Mouse (Mus musculus): Measurements from ENCODE around the gene Vasp.

DNA sequence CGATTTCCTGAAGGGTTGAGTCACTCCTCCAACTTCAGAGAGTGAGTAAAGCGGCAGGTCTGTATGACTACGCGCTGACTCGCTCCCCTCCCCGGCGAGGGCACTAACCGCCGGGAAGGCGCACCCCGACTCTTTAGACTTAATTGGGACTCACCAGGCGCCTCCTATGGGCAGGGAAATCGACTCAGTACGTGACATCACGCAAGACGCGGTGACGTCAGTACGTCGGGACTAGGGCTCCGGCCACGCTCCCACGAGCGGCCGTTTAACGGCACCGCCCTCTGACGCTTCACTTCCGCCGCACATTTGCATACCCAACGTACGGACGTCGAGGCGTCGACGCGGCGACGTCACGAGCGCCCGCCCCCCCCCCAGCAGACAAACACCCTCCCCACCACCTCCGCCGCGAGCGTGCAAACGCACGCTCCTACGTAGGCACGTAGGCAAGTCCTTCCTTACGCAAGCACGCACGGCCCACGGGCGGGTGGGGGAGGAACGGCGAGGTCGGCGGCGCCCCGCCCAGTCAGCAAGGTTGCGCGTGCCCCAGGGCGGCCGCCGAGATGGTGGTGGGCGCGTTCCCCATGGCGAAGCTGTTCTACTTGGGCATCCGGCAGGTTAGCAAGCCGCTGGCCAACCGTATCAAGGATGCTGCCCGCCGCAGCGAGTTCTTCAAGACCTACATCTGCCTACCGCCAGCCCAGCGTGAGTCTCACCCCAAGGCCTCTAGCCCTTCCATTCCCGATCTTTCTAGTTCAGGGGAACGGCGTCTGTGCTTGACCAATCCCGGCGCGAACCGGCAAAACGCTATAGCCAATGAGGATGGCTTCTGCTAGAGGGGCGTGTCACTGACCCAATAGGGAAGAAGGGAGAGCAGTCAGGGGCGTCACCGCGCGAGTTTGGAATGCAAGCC lies 43.5 kb downstream of the Vasp start, which contains the start of gene Opa3:
- peak; percentile 87 for TF ChIP-seq POLR2A (IDR thresholded peaks at IDR 0.05; ENCODE audit: borderline replicate concordance, insufficient read depth, low read length)
- TF ChIP-seq CTCF (IDR thresholded peaks at IDR 0.05; ENCODE audit: borderline replicate concordance, insufficient read depth, low read depth, low read length), result peak; percentile 49; the same call in 1 of the 2 replicates

Data from cerebellum, adult 2 months (tissue).